Mouse (Mus musculus): ENCODE measurements around the gene Dcpp3.
"Not testable (repeated sequence)": the region's sequence is repeated elsewhere in the genome, so short reads cannot be mapped to it uniquely, and the experiment has no call there.

Dcpp3 gene

GRCm38 (mm10) chr17:23917158-23917557, at the start of gene Dcpp3:
Dcpp3 (plus strand) TSS chr17:23917458.
- DNase-seq (ENCODE audit: low spot score in 2 of 2), result not testable (repeated sequence)

GRCm38 (mm10) chr17:23867756-23868155, 49.5 kb upstream of the Dcpp3 start, which contains the start of gene Prss21:
Prss21 (plus strand) TSS chr17:23868056.
- DNase-seq (ENCODE audit: low spot score in 2 of 2), result no peak

- no peak for DNase-seq (ENCODE audit: low spot score in 2 of 2)
Measured at GRCm38 (mm10) chr17:23868513-23868912, 48.7 kb upstream of the Dcpp3 start.

GRCm38 (mm10) chr17:23873884-23874856, 43.1 kb upstream of the Dcpp3 start:
- no peak for DNase-seq (ENCODE audit: low spot score in 2 of 2)

- no peak for DNase-seq (ENCODE audit: low spot score in 2 of 2)
Measured at GRCm38 (mm10) chr17:23876741-23877140, 40.5 kb upstream of the Dcpp3 start.

GRCm38 (mm10) chr17:23877166-23877565, 40.1 kb upstream of the Dcpp3 start:
- no peak for DNase-seq (ENCODE audit: low spot score in 2 of 2)

GRCm38 (mm10) chr17:23880576-23880975, 36.7 kb upstream of the Dcpp3 start, which contains the start of the genes Dcpp1 and Dcpp2:
Dcpp1 (plus strand) TSS chr17:23880876.
Dcpp2 (plus strand) TSS chr17:23880880.
- DNase-seq (ENCODE audit: low spot score in 2 of 2), result not testable (repeated sequence)

GRCm38 (mm10) chr17:23924531-23925007, 7.3 kb downstream of the Dcpp3 start:
- peak; percentile 90 to 91 for DNase-seq (ENCODE audit: low spot score in 2 of 2)

GRCm38 (mm10) chr17:23925090-23925493, 7.8 kb downstream of the Dcpp3 start:
- peak; percentile 13 to 25 for DNase-seq (ENCODE audit: low spot score in 2 of 2)

- DNase-seq (ENCODE audit: low spot score in 2 of 2), result no peak
Measured at GRCm38 (mm10) chr17:23931157-23931556, 13.9 kb downstream of the Dcpp3 start.

GRCm38 (mm10) chr17:23941372-23941771, 24.1 kb downstream of the Dcpp3 start, which contains the start of gene Sbp:
Sbp (plus strand) TSS chr17:23941672.
- DNase-seq (ENCODE audit: low spot score in 2 of 2), result no peak

- DNase-seq (ENCODE audit: low spot score in 2 of 2), result not testable (repeated sequence)
Measured at GRCm38 (mm10) chr17:23947486-23947885, 30.2 kb downstream of the Dcpp3 start.

- no peak for DNase-seq (ENCODE audit: low spot score in 2 of 2)
Measured at GRCm38 (mm10) chr17:23949068-23949467, 31.8 kb downstream of the Dcpp3 start.

GRCm38 (mm10) chr17:23950828-23951227, 33.6 kb downstream of the Dcpp3 start:
- not testable (repeated sequence) for DNase-seq (ENCODE audit: low spot score in 2 of 2)

GRCm38 (mm10) chr17:23955174-23955573, 37.9 kb downstream of the Dcpp3 start, which contains the start of gene Sbpl:
Sbpl (minus strand) TSS chr17:23955274.
- no peak for DNase-seq (ENCODE audit: low spot score in 2 of 2)

GRCm38 (mm10) chr17:23960084-23960738, 43.0 kb downstream of the Dcpp3 start:
- DNase-seq (ENCODE audit: low spot score in 2 of 2), result peak; percentile 61 to 65

- DNase-seq (ENCODE audit: low spot score in 2 of 2), result no peak
Measured at GRCm38 (mm10) chr17:23961573-23962122, 44.4 kb downstream of the Dcpp3 start.

GRCm38 (mm10) chr17:23965805-23966425, 48.7 kb downstream of the Dcpp3 start:
- no peak for DNase-seq (ENCODE audit: low spot score in 2 of 2)

GRCm38 (mm10) chr17:23966658-23967401, 49.6 kb downstream of the Dcpp3 start:
- peak; percentile 41 to 43 for DNase-seq (ENCODE audit: low spot score in 2 of 2)

- DNase-seq (ENCODE audit: low spot score in 2 of 2), result no peak
Measured at GRCm38 (mm10) chr17:23968780-23969179, 51.5 kb downstream of the Dcpp3 start.

All from spleen, postnatal 36 days (tissue).